Mouse (Mus musculus) skeletal muscle tissue, adult 2 months (tissue): ENCODE measurements around the gene Myh11.
"Not testable (repeated sequence)": the region's sequence is repeated elsewhere in the genome, so short reads cannot be mapped to it uniquely, and the experiment has no call there.

ENCODE experiments used
- DNase-seq: peaks from one replicate; pipeline ENCODE4 v3.0.0-alpha.2; 2012; ENCODE audit warnings: low read depth, low spot score

Gene Myh11

DNA sequence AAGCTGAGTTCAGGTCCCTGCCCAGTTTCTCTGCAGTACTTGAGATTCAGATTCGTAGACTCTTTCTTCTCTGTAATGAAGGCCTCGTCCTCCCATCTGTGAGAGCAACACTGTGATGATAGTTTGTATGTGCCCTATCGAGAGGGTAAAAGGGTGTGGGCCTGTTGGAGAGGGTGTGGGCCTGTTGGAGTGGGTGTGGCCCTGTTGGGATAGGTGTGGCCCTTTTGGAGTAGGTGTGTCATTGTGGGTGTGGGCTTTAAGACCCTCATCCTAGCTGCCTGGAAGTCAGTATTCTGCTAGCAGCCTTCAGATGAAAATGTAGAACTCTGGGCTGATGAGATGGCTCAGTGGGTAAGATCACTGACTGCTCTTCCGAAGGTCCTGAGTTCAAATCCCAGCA, 124.7 kb downstream of the Myh11 start:
- DNase-seq, result no peak

- DNase-seq, result no peak
These were observed 127.4 kb downstream of the Myh11 start for GRCm38 (mm10) chr16:14163731-14164130.

DNA sequence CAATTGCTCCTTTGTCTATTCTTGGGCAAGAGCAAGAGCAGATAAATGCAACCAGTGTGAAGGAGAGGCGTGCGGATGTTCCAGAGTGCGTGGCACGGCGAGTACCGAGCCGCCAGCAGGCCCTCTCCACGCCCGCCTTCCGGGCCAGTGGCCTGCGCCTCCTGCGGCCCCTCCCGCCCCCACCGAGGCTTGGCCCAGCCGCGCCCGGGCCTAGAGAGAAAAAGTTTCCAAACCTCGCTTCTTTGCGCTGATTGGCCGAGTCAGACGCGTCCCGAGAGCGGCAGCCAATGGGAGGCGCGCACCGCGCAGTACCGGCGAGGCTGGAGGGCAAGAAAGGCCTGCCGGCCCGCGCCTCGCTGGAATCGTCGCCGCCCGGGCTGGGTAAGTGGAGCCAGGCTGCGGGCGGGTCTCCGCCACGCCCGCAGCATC, 128.2 kb downstream of the Myh11 start, which contains the start of the genes Nde1 and Marf1:
Nde1 (plus strand) TSS at position 288 of the 429 bp plus-strand sequence.
Marf1 (minus strand) TSS at position 364 of the 429 bp plus-strand sequence.
- peak; percentile 92 for DNase-seq

DNA sequence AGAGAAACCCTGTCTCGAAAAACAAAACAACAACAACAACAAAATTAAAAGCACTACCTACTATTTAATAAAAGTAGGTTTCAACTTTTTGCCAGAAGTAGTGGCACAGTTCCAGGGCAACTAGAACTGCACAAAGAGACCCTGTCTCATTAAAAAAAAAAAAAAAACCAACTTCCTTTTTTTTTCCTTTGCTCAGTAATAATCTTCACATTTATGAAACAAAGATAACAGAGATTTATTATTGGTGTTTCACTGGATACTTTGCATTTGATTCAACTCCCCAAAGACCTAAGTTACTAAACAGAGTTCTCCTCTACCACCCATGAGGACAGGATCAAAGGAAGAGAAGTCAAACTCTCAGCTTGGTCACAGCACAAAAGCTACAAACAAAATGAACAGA, 130.2 kb downstream of the Myh11 start:
- DNase-seq, result no peak

GRCm38 (mm10) chr16:14159746-14160131, 131.4 kb downstream of the Myh11 start:
- peak; percentile 75 for DNase-seq

- peak; percentile 99 for DNase-seq
These were observed 132.0 kb downstream of the Myh11 start for GRCm38 (mm10) chr16:14158936-14159745.

GRCm38 (mm10) chr16:14158536-14158935, 132.6 kb downstream of the Myh11 start:
- no peak for DNase-seq

DNA sequence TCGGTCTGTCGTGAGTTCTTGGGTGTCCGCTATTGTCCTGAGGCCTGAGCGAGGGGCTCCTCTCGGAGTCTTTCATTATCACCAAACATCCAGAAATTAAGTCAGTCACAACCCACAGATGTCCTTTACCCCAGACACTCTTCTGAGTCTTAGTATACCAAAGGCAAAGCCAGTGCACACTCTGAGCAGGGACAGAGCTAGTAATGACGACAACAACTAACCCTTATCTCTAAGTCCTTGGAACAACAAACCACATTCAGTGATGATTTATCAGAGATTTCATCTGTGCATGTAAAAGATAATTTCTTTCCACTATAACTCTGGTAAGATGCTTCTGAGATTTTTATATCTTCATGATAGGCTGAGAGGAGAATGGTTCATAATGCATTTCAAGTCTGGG, 134.9 kb downstream of the Myh11 start:
- DNase-seq, result no peak

- not testable (repeated sequence) for DNase-seq
These were observed 135.5 kb downstream of the Myh11 start for GRCm38 (mm10) chr16:14155638-14156037.

DNA sequence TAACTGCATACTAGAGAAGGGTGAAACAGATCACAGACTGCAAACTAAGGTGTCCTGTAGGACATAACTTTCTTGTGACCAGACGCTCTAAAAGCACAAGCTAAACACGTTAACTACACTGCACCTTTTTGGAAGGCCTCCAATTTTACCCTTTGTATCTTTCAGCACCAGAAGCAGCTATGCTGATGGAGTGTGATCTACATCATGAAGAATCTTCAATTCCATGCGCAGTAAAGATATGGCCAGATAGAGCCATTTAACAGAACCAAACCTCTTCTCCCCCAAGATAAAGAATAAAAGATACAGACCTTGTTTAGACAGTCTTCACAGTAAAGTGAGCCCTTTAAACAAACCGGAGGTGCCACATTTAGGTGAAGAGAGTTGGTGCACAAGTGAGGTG, 139.5 kb downstream of the Myh11 start:
- DNase-seq, result no peak

GRCm38 (mm10) chr16:14147712-14148111, 143.5 kb downstream of the Myh11 start:
- no peak for DNase-seq
